Mouse (Mus musculus): ENCODE measurements around the gene Map2k3. TPM values are rescaled to one million over a fixed set of nuclear protein-coding genes. Genes with fewer than 3 reads are reported as not detected.

The Map2k3 gene
- total and polyA plus RNA-seq, 3 experiments: 73.2 to 132 (median 111) TPM

DNA sequence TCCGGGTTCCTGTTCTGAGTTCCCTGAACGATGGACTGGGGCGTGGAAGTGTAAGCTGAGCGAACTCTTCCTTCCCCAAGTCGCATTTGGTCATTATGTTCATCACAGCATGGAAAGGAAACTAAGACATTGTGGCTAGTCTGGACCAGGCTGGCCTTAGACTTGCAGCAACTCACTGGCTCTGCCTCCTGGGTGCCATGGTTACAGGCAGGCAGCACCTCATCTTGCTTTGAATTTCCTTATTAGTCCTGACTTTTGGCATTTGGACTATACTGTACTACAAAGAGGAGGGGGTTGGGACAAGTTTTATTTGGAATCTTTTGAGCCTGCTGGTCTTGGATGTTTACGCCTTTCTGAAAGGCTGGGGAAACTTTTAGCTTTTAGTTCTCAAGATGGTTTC lies 35.1 kb downstream of the Map2k3 start:
- H3K4me1 ChIP-seq (ENCODE audit: control insufficient read depth in 1 of 2, insufficient read depth in 2 of 2, low read length in 2 of 2): no peaks in the 10 kb centered on the region
- DNase-seq (ENCODE audit: low read depth, low spot score): no peak
- H3K4me3 ChIP-seq (ENCODE audit: control insufficient read depth in 1 of 2, insufficient read depth in 1 of 2, low read depth in 2 of 2, low read length in 2 of 2): no peak overlapping the region
- TF ChIP-seq ELF1 (IDR thresholded peaks at IDR 0.05; ENCODE audit: low read depth, low read length): no peak
- no peak for TF ChIP-seq MAX (IDR thresholded peaks at IDR 0.05; ENCODE audit: low read length)
- no peaks in the 10 kb centered on the region for H3K36me3 ChIP-seq (ENCODE audit: control insufficient read depth in 1 of 2, insufficient read depth in 2 of 2, low read length in 2 of 2)
- no peak overlapping the region for H3K9ac ChIP-seq (ENCODE audit: control insufficient read depth, low read depth, low read length, poor library complexity, severe bottlenecking)
- peaks cover 13 to 33% of the 10 kb centered on the region in 2 experiments for H3K27me3 ChIP-seq (ENCODE audit: control insufficient read depth in 1 of 2, insufficient read depth in 2 of 2, low read length in 2 of 2)
- no peaks in the 10 kb centered on the region for H3K9me3 ChIP-seq (replicated peaks; ENCODE audit: insufficient read depth, low read length)
- no peak overlapping the region for H3K27ac ChIP-seq (ENCODE audit: control insufficient read depth, low read depth, low read length)
- no peaks in the 10 kb centered on the region for H3K79me2 ChIP-seq (ENCODE audit: control insufficient read depth, insufficient read depth, low read length, poor library complexity)

DNA sequence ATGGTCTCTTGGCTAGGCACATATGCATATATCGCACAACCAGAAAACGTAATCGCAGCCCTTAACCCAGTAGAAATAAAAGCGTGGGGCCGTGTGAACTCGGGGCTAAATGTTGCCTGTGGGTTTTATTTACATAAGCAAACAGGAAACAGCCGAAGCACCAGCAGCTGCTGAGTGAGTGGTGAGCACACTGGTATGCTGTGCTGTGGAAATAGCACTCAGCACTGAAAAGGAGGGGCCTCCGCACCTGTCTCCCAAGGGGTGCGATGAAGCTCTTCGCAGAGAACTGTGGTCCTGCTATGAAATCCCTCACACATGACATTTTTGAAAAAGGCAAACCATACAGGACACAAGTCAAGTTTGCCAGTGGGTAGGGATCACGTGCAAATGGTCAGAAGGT lies 43.3 kb downstream of the Map2k3 start:
- no peaks in the 10 kb centered on the region for H3K36me3 ChIP-seq (ENCODE audit: control insufficient read depth in 1 of 2, insufficient read depth in 2 of 2, low read length in 2 of 2)
- H3K79me2 ChIP-seq (ENCODE audit: control insufficient read depth, insufficient read depth, low read length, poor library complexity): no peaks in the 10 kb centered on the region
- TF ChIP-seq ELF1 (IDR thresholded peaks at IDR 0.05; ENCODE audit: low read depth, low read length): no peak
- TF ChIP-seq RCOR1 (IDR thresholded peaks at IDR 0.05; ENCODE audit: low read depth, low read length): no peak
- TF ChIP-seq SIN3A (IDR thresholded peaks at IDR 0.05; ENCODE audit: low read length): no peak
- no peak for TF ChIP-seq RAD21 (IDR thresholded peaks at IDR 0.05; ENCODE audit: low read depth, low read length)
- no peak for TF ChIP-seq CHD1 (IDR thresholded peaks at IDR 0.05; ENCODE audit: low read depth, low read length)
- DNase-seq (ENCODE audit: low read depth, low spot score): no peak
- no peaks in the 10 kb centered on the region for H3K4me1 ChIP-seq (ENCODE audit: control insufficient read depth in 1 of 2, insufficient read depth in 2 of 2, low read length in 2 of 2)
- no peaks in the 10 kb centered on the region for H3K9me3 ChIP-seq (replicated peaks; ENCODE audit: insufficient read depth, low read length)
- no peak overlapping the region for H3K9ac ChIP-seq (ENCODE audit: control insufficient read depth, low read depth, low read length, poor library complexity, severe bottlenecking)
- no peak overlapping the region for H3K27ac ChIP-seq (ENCODE audit: control insufficient read depth, low read depth, low read length)
- peaks cover 4 to 13% of the 10 kb centered on the region in 2 experiments; a peak in 3 of 4 replicates for H3K27me3 ChIP-seq (ENCODE audit: control insufficient read depth in 1 of 2, insufficient read depth in 2 of 2, low read length in 2 of 2)
- H3K4me3 ChIP-seq (ENCODE audit: control insufficient read depth in 1 of 2, insufficient read depth in 1 of 2, low read depth in 2 of 2, low read length in 2 of 2): no peak overlapping the region

DNA sequence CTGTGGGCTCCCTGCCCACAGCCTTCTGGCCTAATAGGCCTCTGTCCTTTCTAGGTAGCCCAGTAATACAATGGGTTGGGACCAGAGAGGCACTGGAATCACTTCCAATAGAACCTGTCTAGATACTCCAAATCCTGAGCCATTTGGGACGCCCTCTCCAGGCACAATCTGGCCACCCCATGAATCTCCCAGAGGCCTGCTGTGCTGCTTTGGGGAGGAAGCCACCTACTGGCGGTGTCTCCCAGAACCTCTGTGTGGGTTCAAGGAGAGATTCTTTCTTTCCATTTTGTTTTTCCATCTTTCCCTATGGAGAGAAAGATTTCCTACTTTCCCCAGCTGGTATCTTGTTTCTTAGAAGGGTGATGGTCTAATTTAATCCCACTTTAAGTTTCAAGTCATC lies 44.4 kb downstream of the Map2k3 start:
- TF ChIP-seq CTCF (IDR thresholded peaks at IDR 0.05 in 2 of 3, conservative IDR thresholded peaks at IDR 0.05 in 1 of 3; ENCODE audit: control insufficient read depth in 1 of 3, insufficient read depth in 1 of 3, low read depth in 2 of 3, low read length in 3 of 3, poor library complexity in 1 of 3, severe bottlenecking in 1 of 3) (peak in 2 of 3 experiments; percentile 24 to 28; a peak in 2 of 6 replicates), GATA1 (IDR thresholded peaks at IDR 0.05; ENCODE audit: low read depth, low read length) (no peak)
- no peak for DNase-seq (ENCODE audit: low read depth, low spot score)

DNA sequence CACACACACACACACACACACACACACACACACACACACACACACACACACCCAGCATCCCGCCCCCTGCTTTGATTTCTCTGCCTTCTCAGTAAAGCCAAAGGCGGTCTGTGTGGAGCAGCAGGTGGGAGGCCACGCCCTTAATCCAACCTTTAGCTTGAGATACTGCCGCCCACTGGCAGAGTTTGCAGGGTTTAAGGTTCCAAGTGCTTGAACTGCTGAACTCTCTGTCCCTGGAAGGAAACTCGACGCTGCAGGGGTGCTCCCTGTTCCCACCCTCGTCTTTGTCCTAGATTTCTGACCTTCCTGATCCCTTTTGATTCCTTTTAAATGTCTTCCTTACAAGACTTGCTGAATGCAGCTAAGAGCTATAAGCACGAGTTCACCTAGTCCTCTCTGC lies 44.9 kb downstream of the Map2k3 start:
- Histone ChIP-seq H3K9me3 (replicated peaks; ENCODE audit: insufficient read depth, low read length) (no peaks in the 10 kb centered on the region), H3K79me2 (ENCODE audit: control insufficient read depth, insufficient read depth, low read length, poor library complexity) (no peaks in the 10 kb centered on the region), H3K9ac (ENCODE audit: control insufficient read depth, low read depth, low read length, poor library complexity, severe bottlenecking) (no peak overlapping the region), H3K27ac (ENCODE audit: control insufficient read depth, low read depth, low read length) (no peak overlapping the region), H3K27me3 (ENCODE audit: control insufficient read depth in 1 of 2, insufficient read depth in 2 of 2, low read length in 2 of 2) (peaks cover 2 to 13% of the 10 kb centered on the region in 2 experiments; a peak in 3 of 4 replicates), H3K36me3 (ENCODE audit: control insufficient read depth in 1 of 2, insufficient read depth in 2 of 2, low read length in 2 of 2) (no peaks in the 10 kb centered on the region), H3K4me3 (ENCODE audit: control insufficient read depth in 1 of 2, insufficient read depth in 1 of 2, low read depth in 2 of 2, low read length in 2 of 2) (no peak overlapping the region), H3K4me1 (ENCODE audit: control insufficient read depth in 1 of 2, insufficient read depth in 2 of 2, low read length in 2 of 2) (no peaks in the 10 kb centered on the region)
- peak; percentile 64 for DNase-seq (ENCODE audit: low read depth, low spot score)
- TF ChIP-seq MAFK (IDR thresholded peaks at IDR 0.05; ENCODE audit: borderline replicate concordance, low read depth, low read length) (no peak), SMC3 (IDR thresholded peaks at IDR 0.05; ENCODE audit: low read depth, low read length) (peak; percentile 58), MXI1 (IDR thresholded peaks at IDR 0.05; ENCODE audit: low read depth, low read length) (no peak), E2F4 (IDR thresholded peaks at IDR 0.05; ENCODE audit: borderline replicate concordance, low read depth, low read length) (no peak), TCF12 (IDR thresholded peaks at IDR 0.05; ENCODE audit: low read depth, low read length) (no peak), CHD2 (IDR thresholded peaks at IDR 0.05; ENCODE audit: low read length) (no peak), USF1 (IDR thresholded peaks at IDR 0.05; ENCODE audit: low read depth, low read length) (no peak), GABPA (IDR thresholded peaks at IDR 0.05; ENCODE audit: low read depth, low read length) (no peak), NRF1 (IDR thresholded peaks at IDR 0.05; ENCODE audit: insufficient read depth, low read depth, low read length, poor library complexity, severe bottlenecking) (no peak), CHD1 (IDR thresholded peaks at IDR 0.05; ENCODE audit: low read depth, low read length) (no peak), RAD21 (IDR thresholded peaks at IDR 0.05; ENCODE audit: low read depth, low read length) (peak; percentile 29), MAX (IDR thresholded peaks at IDR 0.05; ENCODE audit: low read length) (no peak), MYB (IDR thresholded peaks at IDR 0.05; ENCODE audit: low read depth, low read length) (no peak), MEF2A (IDR thresholded peaks at IDR 0.05; ENCODE audit: extremely low read depth, insufficient replicate concordance, low read depth, low read length, poor library complexity, severe bottlenecking) (no peak), NELFE (IDR thresholded peaks at IDR 0.05; ENCODE audit: low read depth, low read length) (no peak), MYC (IDR thresholded peaks at IDR 0.05; ENCODE audit: low read depth, low read length) (no peak)

More for the DNA sequence above, 44.4 kb downstream of the Map2k3 start:
- Histone ChIP-seq H3K4me3 (ENCODE audit: control insufficient read depth in 1 of 2, insufficient read depth in 1 of 2, low read depth in 2 of 2, low read length in 2 of 2) (no peak overlapping the region), H3K36me3 (ENCODE audit: control insufficient read depth in 1 of 2, insufficient read depth in 2 of 2, low read length in 2 of 2) (no peaks in the 10 kb centered on the region), H3K27ac (ENCODE audit: control insufficient read depth, low read depth, low read length) (no peak overlapping the region), H3K4me1 (ENCODE audit: control insufficient read depth in 1 of 2, insufficient read depth in 2 of 2, low read length in 2 of 2) (no peaks in the 10 kb centered on the region), H3K27me3 (ENCODE audit: control insufficient read depth in 1 of 2, insufficient read depth in 2 of 2, low read length in 2 of 2) (peaks cover 2 to 13% of the 10 kb centered on the region in 2 experiments; a peak in 3 of 4 replicates), H3K9ac (ENCODE audit: control insufficient read depth, low read depth, low read length, poor library complexity, severe bottlenecking) (no peak overlapping the region), H3K9me3 (replicated peaks; ENCODE audit: insufficient read depth, low read length) (no peaks in the 10 kb centered on the region), H3K79me2 (ENCODE audit: control insufficient read depth, insufficient read depth, low read length, poor library complexity) (no peaks in the 10 kb centered on the region)
